Mouse (Mus musculus): ENCODE measurements around the gene Supt20. TPM values are rescaled to one million over a fixed set of nuclear protein-coding genes. Genes with fewer than 3 reads are reported as not detected.
A peak's percentile ranks its signal among the peaks of the same experiment; 100 is the strongest.

Gene Supt20
- polyA plus RNA-seq (2012; rRNA removed), result 45.0 and 50.3 TPM in 2 replicates

DNA sequence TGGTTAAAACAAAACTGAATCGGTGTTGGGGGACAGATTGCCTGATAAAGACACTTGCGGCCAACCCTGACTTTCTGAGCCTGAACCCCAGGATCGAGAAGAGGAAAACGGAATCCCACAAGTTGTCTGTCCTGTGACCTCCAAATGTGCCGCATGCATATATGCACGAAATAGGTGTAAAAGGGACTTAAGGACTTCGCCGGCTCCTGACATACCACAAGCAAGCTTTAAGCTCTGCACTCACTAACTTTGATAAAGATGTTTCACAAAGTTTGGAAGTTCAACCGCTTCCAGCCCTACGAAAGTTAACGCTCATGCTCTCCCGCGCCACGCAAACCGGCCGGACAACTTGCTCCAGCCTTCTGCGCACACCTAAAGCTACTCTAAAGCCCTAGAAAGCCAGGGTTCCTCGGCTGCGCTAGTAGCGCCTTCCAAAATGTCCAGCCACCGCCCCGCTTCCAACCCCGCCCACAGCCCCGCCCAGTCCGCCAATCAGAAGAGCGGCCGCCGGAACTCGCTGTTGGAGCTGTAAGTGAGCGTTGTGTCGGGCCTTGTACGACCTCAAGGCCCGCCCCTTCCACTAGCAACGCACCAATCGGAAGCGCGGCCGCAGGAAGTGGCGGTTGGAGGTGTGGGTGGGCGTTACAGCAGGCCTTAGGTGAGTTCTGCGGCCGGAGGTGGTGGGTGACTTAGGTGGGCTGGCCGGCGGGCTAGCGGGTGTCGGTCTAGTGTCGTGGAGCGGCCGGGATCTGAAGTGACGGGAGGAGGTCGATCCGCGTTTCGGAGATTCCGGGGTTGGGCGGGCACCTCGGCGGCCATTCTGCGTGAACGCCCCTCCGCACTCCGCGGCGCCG, at the start of gene Supt20:
Supt20 (plus strand) TSS at position 606 of the 854 bp plus-strand sequence.
- no peaks in the 10 kb centered on the region; the same call in 1 of the 2 replicates for H3K4me1 ChIP-seq (ENCODE audit: control insufficient read depth, insufficient read depth, low read length)
- TF ChIP-seq CTCF (IDR thresholded peaks at IDR 0.05; ENCODE audit: extremely low read depth, insufficient read depth, low read length) (no peak), POLR2A (IDR thresholded peaks at IDR 0.05; ENCODE audit: extremely low read depth, insufficient read depth, low read length) (peak; percentile 62)
- 0 out of 2 replicates have a peak within 1 kb of the TSS, but pooled peaks have one; percentile 66 for H3K27ac ChIP-seq (ENCODE audit: insufficient read depth, low read length)
- H3K4me3 ChIP-seq (ENCODE audit: insufficient read depth, low read length), result peak within 1 kb of the TSS; percentile 84

DNA sequence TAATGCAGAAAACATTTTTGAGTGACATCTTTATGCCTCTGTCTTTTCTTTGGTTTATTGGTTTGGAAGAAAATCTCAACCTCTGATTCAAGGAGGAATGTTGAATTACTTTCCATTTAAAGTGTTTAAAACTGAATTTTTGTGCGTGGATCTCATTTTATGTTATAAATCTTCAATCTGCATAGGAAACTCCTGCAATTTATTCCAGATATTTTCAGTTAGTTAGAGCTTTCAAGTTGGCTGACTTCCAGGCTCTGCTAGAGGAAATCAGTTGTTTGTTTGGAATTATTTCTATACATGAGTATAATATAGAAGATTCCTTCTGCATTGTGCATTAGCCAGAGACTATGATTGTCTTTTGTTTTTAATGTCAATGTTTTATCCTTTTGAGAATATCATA, 49.8 kb upstream of the Supt20 start:
- no peak for TF ChIP-seq POLR2A (IDR thresholded peaks at IDR 0.05; ENCODE audit: extremely low read depth, insufficient read depth, low read length)
- no peak for TF ChIP-seq CTCF (IDR thresholded peaks at IDR 0.05; ENCODE audit: extremely low read depth, insufficient read depth, low read length)
- no peaks in the 10 kb centered on the region for H3K4me1 ChIP-seq (ENCODE audit: control insufficient read depth, insufficient read depth, low read length)

DNA sequence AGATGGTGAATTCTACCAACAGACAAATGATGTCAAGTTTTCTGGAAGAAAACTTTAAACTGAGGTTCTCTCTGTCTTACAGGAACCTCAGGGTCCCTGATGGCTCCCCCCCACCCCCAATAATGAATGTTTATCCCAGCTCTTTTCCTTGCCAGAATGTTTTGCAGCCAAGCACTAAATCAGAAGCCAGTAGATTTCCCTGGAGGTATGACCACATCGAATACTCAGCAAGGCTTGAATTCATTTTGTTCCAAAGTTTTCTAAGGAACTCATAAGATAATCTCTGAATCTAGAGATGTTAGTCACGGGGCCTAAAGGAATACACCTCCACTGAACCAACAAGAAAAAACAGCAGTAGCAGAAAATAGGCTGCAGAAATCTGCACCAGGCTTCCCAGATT, 45.0 kb upstream of the Supt20 start:
- no peak overlapping the region for H3K27ac ChIP-seq (ENCODE audit: insufficient read depth, low read length)

More for the DNA sequence above, 49.8 kb upstream of the Supt20 start:
- no peak overlapping the region for H3K4me3 ChIP-seq (ENCODE audit: insufficient read depth, low read length)
- H3K27ac ChIP-seq (ENCODE audit: insufficient read depth, low read length), result no peak overlapping the region

DNA sequence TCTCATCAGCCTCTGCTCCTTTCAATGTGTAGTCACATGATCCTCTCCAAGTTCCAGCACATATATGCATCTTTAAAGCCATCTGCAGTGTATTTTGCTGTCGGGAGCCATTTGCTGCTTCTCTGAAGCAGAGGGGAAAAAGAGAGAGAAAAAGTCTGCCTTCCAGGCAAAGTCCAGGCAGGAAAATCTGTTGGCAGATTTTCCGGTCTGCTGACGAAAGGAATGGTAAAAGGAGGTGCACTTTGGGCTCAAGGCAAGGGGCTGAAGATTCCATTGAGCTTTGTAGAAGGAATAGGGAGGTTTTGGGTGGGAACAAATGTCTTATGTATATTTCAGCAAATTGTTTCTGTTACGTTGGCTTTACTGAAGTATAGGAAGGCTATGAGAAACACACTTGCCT, 41.0 kb upstream of the Supt20 start:
- H3K27ac ChIP-seq (ENCODE audit: insufficient read depth, low read length), result no peak overlapping the region
- TF ChIP-seq POLR2A (IDR thresholded peaks at IDR 0.05; ENCODE audit: extremely low read depth, insufficient read depth, low read length) (no peak), CTCF (IDR thresholded peaks at IDR 0.05; ENCODE audit: extremely low read depth, insufficient read depth, low read length) (no peak)

More for the DNA sequence above, 45.0 kb upstream of the Supt20 start:
- no peak overlapping the region for H3K4me3 ChIP-seq (ENCODE audit: insufficient read depth, low read length)
- TF ChIP-seq CTCF (IDR thresholded peaks at IDR 0.05; ENCODE audit: extremely low read depth, insufficient read depth, low read length), result no peak
- no peak for TF ChIP-seq POLR2A (IDR thresholded peaks at IDR 0.05; ENCODE audit: extremely low read depth, insufficient read depth, low read length)
- H3K4me1 ChIP-seq (ENCODE audit: control insufficient read depth, insufficient read depth, low read length), result no peaks in the 10 kb centered on the region

DNA sequence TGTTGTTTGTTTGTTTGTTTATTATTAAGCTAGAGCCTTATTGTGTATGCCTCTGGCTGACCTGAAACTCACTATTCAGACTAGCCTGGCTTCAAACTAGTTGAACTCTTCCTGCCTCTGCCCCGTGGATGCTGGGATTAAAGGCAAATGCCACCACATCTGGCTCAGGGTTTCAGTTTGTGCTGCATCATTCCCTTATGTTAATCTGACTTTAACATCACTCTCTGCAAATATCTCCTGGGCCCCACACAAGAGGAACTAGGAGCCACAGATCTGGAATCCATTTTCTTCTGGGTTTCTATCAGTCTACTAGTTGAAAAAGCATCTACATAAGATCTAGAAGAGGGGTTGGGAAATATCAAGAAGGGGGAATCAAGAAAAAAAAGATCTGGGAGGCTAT, 38.4 kb upstream of the Supt20 start:
- TF ChIP-seq CTCF (IDR thresholded peaks at IDR 0.05; ENCODE audit: extremely low read depth, insufficient read depth, low read length), result no peak
- no peak for TF ChIP-seq POLR2A (IDR thresholded peaks at IDR 0.05; ENCODE audit: extremely low read depth, insufficient read depth, low read length)
- no peaks in the 10 kb centered on the region for H3K4me1 ChIP-seq (ENCODE audit: control insufficient read depth, insufficient read depth, low read length)
- no peak overlapping the region for H3K4me3 ChIP-seq (ENCODE audit: insufficient read depth, low read length)
- no peak overlapping the region for H3K27ac ChIP-seq (ENCODE audit: insufficient read depth, low read length)

More for the DNA sequence above, 41.0 kb upstream of the Supt20 start:
- no peak overlapping the region for H3K4me3 ChIP-seq (ENCODE audit: insufficient read depth, low read length)
- no peaks in the 10 kb centered on the region for H3K4me1 ChIP-seq (ENCODE audit: control insufficient read depth, insufficient read depth, low read length)

DNA sequence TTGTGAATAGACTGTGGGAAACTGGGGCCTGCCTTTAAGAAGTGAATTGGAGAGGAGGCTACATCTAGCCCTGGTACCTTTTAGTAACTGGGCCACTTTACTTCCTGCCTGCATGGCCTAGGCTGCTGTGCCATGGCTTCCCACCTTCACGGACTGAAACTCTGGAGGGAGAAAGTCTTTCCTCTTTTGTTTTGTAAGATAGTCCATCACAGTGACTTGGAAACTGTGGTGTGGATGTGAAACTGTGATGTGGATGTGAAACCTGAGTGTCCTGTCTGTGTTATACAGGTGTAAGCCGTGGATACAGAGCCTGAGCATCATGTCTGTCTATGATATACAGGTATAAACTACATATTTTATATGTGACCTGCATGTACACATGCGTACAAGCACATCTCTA, 35.5 kb upstream of the Supt20 start:
- no peaks in the 10 kb centered on the region for H3K4me1 ChIP-seq (ENCODE audit: control insufficient read depth, insufficient read depth, low read length)
- TF ChIP-seq POLR2A (IDR thresholded peaks at IDR 0.05; ENCODE audit: extremely low read depth, insufficient read depth, low read length) (no peak), CTCF (IDR thresholded peaks at IDR 0.05; ENCODE audit: extremely low read depth, insufficient read depth, low read length) (no peak)
- H3K27ac ChIP-seq (ENCODE audit: insufficient read depth, low read length), result no peak overlapping the region
- no peak overlapping the region for H3K4me3 ChIP-seq (ENCODE audit: insufficient read depth, low read length)

DNA sequence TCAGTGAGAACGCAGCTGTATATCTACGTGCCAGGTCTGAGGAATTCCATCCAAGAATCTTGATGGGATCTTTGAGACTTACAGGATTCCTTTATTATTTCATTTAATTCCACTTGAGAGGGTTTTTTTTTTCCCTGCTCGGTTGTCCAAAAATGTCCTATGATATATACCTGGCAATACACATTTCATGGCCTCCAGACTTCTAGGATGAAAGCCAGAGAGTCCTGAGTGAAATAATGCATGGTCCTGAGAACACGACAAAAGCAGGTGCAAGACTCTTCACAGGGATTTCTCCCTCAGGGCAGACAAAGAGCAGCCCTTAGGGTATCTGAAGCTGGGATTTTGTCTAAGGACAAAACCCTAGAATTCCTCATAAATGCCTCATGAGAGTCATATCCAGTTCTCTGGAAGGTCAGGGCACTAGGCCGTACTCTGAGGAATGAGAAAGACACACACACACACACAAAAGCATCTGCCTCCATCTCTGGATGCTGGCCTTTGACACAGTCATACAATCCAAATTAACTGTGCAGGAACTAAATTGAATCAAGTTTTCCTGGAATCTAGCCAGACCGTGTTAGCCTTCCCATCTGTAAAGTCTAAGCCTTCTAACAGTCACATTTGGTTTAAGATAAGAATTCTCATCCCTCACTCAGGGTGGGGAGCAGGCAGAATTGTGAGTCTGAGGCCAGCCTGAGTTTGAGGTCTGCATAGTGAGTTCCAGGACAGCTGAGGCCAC, 34.5 kb upstream of the Supt20 start:
- no peak for TF ChIP-seq CTCF (IDR thresholded peaks at IDR 0.05; ENCODE audit: extremely low read depth, insufficient read depth, low read length)
- no peak for TF ChIP-seq POLR2A (IDR thresholded peaks at IDR 0.05; ENCODE audit: extremely low read depth, insufficient read depth, low read length)
- H3K4me3 ChIP-seq (ENCODE audit: insufficient read depth, low read length), result no peak overlapping the region
- no peaks in the 10 kb centered on the region for H3K4me1 ChIP-seq (ENCODE audit: control insufficient read depth, insufficient read depth, low read length)
- no peak overlapping the region for H3K27ac ChIP-seq (ENCODE audit: insufficient read depth, low read length)

DNA sequence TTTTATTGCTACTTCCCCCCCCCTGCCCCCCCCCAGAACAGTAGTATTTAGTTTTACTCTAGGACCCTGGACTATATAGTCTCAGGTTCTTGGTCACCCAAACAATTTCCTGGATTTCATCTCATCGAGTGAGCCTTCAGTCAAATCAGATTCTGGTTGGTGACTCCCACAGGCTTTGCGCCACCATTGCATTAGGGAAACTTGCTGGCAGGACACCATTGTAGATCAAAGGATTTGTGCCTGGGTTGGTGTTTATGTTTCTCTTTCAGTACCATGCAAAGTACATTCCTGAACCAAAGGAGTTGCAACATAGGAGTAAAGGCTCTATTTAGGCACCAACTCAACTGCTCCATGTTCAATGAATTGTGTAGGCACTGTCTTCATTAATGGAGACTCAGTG, 32.9 kb upstream of the Supt20 start:
- TF ChIP-seq POLR2A (IDR thresholded peaks at IDR 0.05; ENCODE audit: extremely low read depth, insufficient read depth, low read length), result no peak
- no peak for TF ChIP-seq CTCF (IDR thresholded peaks at IDR 0.05; ENCODE audit: extremely low read depth, insufficient read depth, low read length)
- no peak overlapping the region for H3K4me3 ChIP-seq (ENCODE audit: insufficient read depth, low read length)

DNA sequence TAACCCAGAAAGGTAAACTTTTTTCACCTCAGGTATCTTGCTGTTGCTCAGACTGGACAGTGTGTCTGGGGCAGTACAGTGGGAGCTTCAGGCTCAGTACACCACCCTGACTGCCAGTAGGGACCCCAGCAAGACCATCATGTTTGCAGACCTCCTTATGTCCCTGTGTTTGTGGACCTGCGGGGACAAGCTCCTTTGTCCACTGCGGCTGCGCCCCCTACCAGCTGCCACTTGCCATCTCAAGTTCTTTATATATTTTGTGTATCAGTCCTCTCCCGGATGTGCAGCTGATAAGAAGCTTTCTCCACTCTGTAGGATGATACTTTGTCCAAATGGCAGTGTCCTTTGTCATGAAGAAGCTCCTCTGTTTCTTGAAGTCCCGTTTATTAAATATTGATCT, 30.2 kb upstream of the Supt20 start:
- Histone ChIP-seq H3K4me1 (ENCODE audit: control insufficient read depth, insufficient read depth, low read length) (no peaks in the 10 kb centered on the region), H3K4me3 (ENCODE audit: insufficient read depth, low read length) (no peak overlapping the region), H3K27ac (ENCODE audit: insufficient read depth, low read length) (no peak overlapping the region)
- TF ChIP-seq POLR2A (IDR thresholded peaks at IDR 0.05; ENCODE audit: extremely low read depth, insufficient read depth, low read length), result no peak
- no peak for TF ChIP-seq CTCF (IDR thresholded peaks at IDR 0.05; ENCODE audit: extremely low read depth, insufficient read depth, low read length)

More for the DNA sequence above, 32.9 kb upstream of the Supt20 start:
- Histone ChIP-seq H3K27ac (ENCODE audit: insufficient read depth, low read length) (no peak overlapping the region), H3K4me1 (ENCODE audit: control insufficient read depth, insufficient read depth, low read length) (no peaks in the 10 kb centered on the region)
